Mouse (Mus musculus): ENCODE data around the gene Crmp1. TPM values are rescaled to one million over a fixed set of nuclear protein-coding genes. Genes with fewer than 3 reads are reported as not detected.

Gene Crmp1
- polyA plus RNA-seq, 1 experiment from 2014 or later: 404 TPM

DNA sequence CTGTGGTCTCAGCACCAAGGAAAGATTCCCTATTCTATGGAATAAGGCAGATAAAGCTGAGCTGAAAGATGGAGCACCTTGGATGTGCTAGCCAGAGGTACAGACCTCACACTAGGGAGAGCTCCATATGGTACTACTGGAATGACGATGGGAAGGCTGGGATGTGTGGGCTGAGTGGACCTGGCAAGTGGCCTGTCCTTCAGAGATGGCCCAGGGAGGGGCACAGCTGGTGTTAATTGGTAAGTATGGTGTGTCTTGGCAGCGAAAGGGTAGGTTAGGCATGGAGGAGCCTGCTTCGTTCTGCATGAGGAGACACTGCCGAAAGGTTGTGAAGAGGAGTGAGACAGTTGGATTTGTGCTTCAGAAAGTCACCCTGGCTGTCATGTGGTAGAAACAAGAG is 12.8 kb downstream of the Crmp1 start:
- Histone ChIP-seq H3K4me1 (peaks cover 52% of the 10 kb centered on the region), H3K4me2 (replicated peaks) (no peak overlapping the region), H3K4me3 (no peak overlapping the region), H3K27ac (replicated peaks) (no peak overlapping the region), H3K36me3 (peaks cover 6% of the 10 kb centered on the region; the same call in 1 of the 2 replicates), H3K27me3 (no peaks in the 10 kb centered on the region), H3K9me3 (0 out of 2 replicates have a peak, but pooled peaks cover 3% of the 10 kb centered on the region), H3K9ac (replicated peaks) (no peak overlapping the region)
- WGBS: 88% methylated on average over 4 of the region's 4 CpGs
- ATAC-seq (ENCODE audit: low FRiP score, low read depth): no peak

DNA sequence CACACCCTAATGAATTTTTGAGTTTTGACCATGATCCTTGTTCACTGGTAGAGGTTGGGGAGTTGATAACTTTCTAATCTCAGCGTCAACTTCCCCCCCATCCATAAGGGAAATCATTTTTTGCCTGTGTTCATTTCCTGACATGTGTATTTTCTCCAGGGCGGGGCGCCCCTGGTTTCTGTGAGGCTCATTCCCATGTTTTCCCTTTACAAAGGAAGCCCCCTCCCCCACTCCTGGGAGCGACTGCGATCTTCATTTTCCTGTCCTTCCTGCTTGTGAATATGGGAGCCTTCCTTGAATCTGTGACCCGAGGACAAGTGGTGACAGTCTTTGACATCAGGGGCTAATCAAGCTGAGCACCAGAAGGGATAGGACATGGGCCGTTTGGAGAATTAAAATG is 15.1 kb downstream of the Crmp1 start:
- Histone ChIP-seq H3K27ac (replicated peaks) (no peak overlapping the region), H3K4me3 (no peak overlapping the region), H3K27me3 (no peaks in the 10 kb centered on the region), H3K9me3 (0 out of 2 replicates have a peak, but pooled peaks cover 3% of the 10 kb centered on the region), H3K4me1 (peaks cover 47% of the 10 kb centered on the region), H3K9ac (replicated peaks) (no peak overlapping the region), H3K36me3 (peaks cover 6% of the 10 kb centered on the region; the same call in 1 of the 2 replicates), H3K4me2 (replicated peaks) (no peak overlapping the region)
- ATAC-seq (ENCODE audit: low FRiP score, low read depth): no peak
- 71% methylated on average over 7 of the region's 7 CpGs for WGBS

DNA sequence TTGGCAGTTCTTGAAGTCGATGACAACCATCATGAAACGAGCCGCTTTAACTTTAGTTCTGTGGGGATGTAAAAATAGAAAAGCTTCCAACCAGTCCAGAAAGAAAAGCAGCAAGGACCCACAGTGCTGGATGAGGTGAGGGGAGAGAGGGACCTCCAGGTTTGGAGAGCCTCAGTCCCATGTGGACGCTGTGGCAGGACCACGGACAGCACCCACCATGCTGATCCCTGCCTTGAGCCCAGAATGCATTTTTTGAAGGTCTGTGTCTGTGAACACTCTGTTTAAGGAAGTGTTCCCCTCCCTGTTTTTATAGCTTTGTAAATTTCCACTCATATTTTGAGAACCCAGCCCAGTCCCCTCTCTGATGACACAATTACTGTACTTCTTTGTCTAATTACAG is 15.5 kb downstream of the Crmp1 start:
- no peak for ATAC-seq (ENCODE audit: low FRiP score, low read depth)
- H3K4me2 ChIP-seq (replicated peaks): no peak overlapping the region
- peaks cover 51% of the 10 kb centered on the region for H3K4me1 ChIP-seq
- H3K36me3 ChIP-seq: peaks cover 6% of the 10 kb centered on the region; the same call in 1 of the 2 replicates
- H3K27ac ChIP-seq (replicated peaks): no peak overlapping the region
- H3K9ac ChIP-seq (replicated peaks): no peak overlapping the region
- H3K4me3 ChIP-seq: no peak overlapping the region
- H3K9me3 ChIP-seq: 0 out of 2 replicates have a peak, but pooled peaks cover 3% of the 10 kb centered on the region
- no peaks in the 10 kb centered on the region for H3K27me3 ChIP-seq
- 63% methylated on average over 5 of the region's 5 CpGs for WGBS

DNA sequence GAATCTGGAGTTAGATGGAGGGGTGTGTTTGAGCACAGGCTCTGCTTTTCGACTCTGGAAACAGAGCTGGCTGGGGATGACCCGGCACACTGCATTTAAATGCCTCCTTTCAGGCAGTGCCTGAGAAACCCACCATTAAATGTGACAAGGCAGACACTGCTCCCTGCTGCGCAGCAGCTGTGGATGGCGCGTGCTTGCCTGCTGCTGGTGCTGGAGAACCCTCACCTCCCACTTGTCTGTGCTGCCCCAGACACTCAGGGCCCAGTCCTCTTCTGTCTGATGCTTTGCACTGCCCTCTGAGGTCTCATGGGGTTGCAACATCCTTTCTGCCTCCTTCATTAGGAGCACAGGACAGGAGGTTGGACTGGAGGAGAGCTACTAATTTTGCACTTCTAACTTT is 20.0 kb downstream of the Crmp1 start:
- peaks cover 37% of the 10 kb centered on the region for H3K4me1 ChIP-seq
- H3K9me3 ChIP-seq: no peaks in the 10 kb centered on the region
- H3K4me2 ChIP-seq (replicated peaks): no peak overlapping the region
- H3K9ac ChIP-seq (replicated peaks): no peak overlapping the region
- ATAC-seq (ENCODE audit: low FRiP score, low read depth): peak; percentile 36
- H3K27me3 ChIP-seq: no peaks in the 10 kb centered on the region
- 68% methylated on average over 5 of the region's 5 CpGs for WGBS
- H3K27ac ChIP-seq (replicated peaks): no peak overlapping the region; the same call in 1 of the 2 replicates
- peaks cover 17% of the 10 kb centered on the region for H3K36me3 ChIP-seq
- no peak overlapping the region for H3K4me3 ChIP-seq

DNA sequence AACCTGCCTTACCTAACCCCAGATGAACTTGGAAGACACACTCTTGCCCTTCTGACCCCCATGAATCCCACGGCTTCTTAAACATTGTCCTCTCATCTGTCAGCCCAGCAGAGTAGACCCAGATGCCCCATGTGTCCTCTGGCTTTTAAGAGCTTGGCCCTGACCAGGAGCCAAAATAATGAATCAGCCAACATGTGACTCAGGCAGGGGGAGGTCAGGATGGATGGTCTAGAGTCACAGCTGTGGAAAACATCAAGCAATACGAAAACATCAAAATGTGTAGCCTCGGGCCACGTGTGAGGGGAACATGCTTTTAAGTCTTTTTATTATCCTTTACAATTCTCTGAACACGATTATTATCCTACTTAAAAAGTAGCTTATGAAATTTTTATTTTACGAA is 22.1 kb downstream of the Crmp1 start:
- Histone ChIP-seq H3K9me3 (no peaks in the 10 kb centered on the region), H3K9ac (replicated peaks) (no peak overlapping the region), H3K36me3 (peaks cover 36% of the 10 kb centered on the region), H3K27me3 (no peaks in the 10 kb centered on the region), H3K27ac (replicated peaks) (no peak overlapping the region), H3K4me1 (peaks cover 21% of the 10 kb centered on the region), H3K4me2 (replicated peaks) (no peak overlapping the region), H3K4me3 (no peak overlapping the region)
- no peak for ATAC-seq (ENCODE audit: low FRiP score, low read depth)
- WGBS: 82% methylated on average over 6 of the region's 6 CpGs

DNA sequence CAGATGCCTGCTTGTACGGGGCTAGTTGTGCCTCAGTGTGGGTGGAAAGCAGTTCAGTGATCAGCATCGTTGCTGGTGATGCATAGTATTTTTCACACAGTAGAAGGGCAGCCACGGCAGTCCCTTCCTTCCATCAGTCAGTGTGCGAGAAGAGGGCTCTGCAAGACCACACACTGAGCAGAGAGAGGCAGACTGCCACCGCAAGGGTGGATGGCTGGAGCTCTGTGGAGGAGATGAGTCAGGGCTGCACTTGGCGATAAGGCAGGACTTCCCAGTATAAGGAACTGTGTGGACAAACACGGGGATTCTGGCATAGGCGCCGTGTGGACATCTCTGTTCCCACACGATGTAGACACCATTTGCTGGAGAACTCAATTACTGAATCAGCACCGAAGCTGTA is 39.3 kb downstream of the Crmp1 start:
- no peak for ATAC-seq (ENCODE audit: low FRiP score, low read depth)
- Histone ChIP-seq H3K27me3 (no peaks in the 10 kb centered on the region), H3K9me3 (no peaks in the 10 kb centered on the region), H3K4me1 (no peaks in the 10 kb centered on the region), H3K27ac (replicated peaks) (no peak overlapping the region), H3K36me3 (peaks cover 94% of the 10 kb centered on the region), H3K9ac (replicated peaks) (no peak overlapping the region), H3K4me3 (no peak overlapping the region), H3K4me2 (replicated peaks) (no peak overlapping the region)
- WGBS: 92% methylated on average over 11 of the region's 11 CpGs

DNA sequence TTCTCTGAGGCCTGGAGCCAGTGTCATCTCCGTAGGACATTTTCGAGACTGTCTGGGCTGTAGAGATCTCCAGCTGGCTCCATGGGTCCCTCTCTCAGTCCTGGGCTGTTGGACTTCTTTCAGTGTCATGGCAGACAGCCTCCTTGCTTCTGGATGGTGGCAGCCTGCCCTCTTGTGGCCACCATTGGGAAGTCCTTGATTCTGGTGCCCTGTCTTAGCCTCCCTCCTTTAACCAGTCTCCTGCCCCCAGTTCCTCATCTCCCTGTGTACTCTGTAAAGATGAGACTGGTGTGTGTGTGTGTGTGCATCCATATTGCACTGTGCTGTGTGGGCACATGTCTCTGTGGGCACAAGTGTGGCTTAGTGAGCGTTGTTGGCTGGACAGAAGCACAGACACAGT is 46.6 kb downstream of the Crmp1 start:
- Histone ChIP-seq H3K4me1 (no peaks in the 10 kb centered on the region), H3K27ac (replicated peaks) (no peak overlapping the region), H3K9me3 (no peaks in the 10 kb centered on the region), H3K4me3 (no peak overlapping the region), H3K27me3 (no peaks in the 10 kb centered on the region), H3K9ac (replicated peaks) (no peak overlapping the region), H3K36me3 (peaks cover 86% of the 10 kb centered on the region), H3K4me2 (replicated peaks) (no peak overlapping the region)
- WGBS: 80% methylated on average over 3 of the region's 3 CpGs
- peak; percentile 28; the same call in 1 of the 2 replicates for ATAC-seq (ENCODE audit: low FRiP score, low read depth)

DNA sequence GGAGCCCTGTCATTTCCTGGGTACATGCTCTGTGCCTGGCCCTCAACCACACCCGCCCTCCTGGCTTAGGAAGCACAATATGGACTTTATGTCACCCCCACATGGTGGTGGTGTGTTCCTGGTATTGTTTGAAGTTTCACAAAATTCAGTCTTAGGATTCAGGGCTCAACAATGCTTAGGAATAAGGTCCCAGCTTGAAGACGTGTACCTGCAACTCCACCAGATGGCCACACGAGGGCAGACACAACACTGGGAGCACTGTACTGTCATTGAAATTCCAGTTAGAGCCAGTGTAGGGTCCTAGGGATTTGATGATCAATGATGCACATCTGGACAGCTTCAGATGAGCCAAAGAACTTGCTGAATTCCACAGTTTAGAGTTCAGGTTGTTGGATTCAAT is 47.5 kb downstream of the Crmp1 start:
- peak; percentile 39; the same call in 1 of the 2 replicates for ATAC-seq (ENCODE audit: low FRiP score, low read depth)
- H3K36me3 ChIP-seq: peaks cover 77% of the 10 kb centered on the region

DNA sequence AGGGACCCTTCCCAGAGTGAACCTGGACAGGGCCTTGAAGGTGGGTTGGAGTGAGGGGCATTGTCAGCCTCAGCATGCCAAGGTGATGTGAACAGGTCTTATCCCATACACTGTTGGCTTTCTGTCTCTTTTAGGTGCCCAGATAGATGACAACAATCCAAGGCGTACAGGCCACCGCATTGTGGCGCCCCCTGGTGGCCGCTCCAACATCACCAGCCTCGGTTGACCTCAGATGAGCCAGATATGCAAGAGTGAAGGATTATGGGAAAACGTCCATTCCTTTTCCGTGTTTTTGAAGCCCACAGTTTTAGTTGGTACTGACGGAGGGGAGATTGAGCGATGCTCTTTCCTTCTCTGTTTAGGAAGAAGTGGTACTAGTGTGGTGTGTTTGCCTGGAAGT is 49.2 kb downstream of the Crmp1 start:
- H3K27ac ChIP-seq (replicated peaks): no peak overlapping the region
- ATAC-seq (ENCODE audit: low FRiP score, low read depth): no peak

More for the DNA sequence above, 47.5 kb downstream of the Crmp1 start:
- Histone ChIP-seq H3K4me1 (no peaks in the 10 kb centered on the region), H3K4me3 (no peak overlapping the region), H3K27me3 (no peaks in the 10 kb centered on the region), H3K4me2 (replicated peaks) (no peak overlapping the region), H3K9me3 (no peaks in the 10 kb centered on the region), H3K27ac (replicated peaks) (no peak overlapping the region), H3K9ac (replicated peaks) (no peak overlapping the region)
- 24% methylated on average over 3 of the region's 3 CpGs for WGBS

DNA sequence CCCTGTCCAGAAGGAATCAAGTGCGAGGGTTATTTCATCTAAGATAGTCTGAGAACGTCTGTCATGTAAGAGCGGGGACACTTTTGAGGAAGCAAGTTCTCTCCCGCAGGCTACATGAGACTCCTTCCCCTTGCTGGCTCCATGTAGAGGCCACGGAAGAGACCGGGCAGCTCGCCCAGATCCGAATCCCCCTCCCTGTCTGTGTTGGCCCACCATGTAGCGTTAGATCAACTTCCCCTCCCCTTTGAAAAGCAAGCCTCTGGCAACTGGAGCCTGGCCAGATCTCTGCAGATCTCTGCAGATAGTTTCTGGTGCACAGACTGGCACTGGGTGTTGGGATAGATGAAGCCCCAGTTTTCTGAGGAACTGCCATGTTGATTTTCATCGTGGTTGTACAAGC is 55.0 kb downstream of the Crmp1 start:
- 80% methylated on average over 10 of the region's 10 CpGs for WGBS
- ATAC-seq (ENCODE audit: low FRiP score, low read depth): no peak
- H3K27me3 ChIP-seq: no peaks in the 10 kb centered on the region
- no peak overlapping the region for H3K4me2 ChIP-seq (replicated peaks)
- H3K4me3 ChIP-seq: no peak overlapping the region
- H3K27ac ChIP-seq (replicated peaks): no peak overlapping the region
- peaks cover 21% of the 10 kb centered on the region for H3K36me3 ChIP-seq
- H3K9me3 ChIP-seq: no peaks in the 10 kb centered on the region
- no peaks in the 10 kb centered on the region for H3K4me1 ChIP-seq
- H3K9ac ChIP-seq (replicated peaks): no peak overlapping the region

More for the DNA sequence above, 49.2 kb downstream of the Crmp1 start:
- H3K4me3 ChIP-seq: no peak overlapping the region
- H3K9ac ChIP-seq (replicated peaks): no peak overlapping the region
- WGBS: 72% methylated on average over 9 of the region's 9 CpGs
- no peaks in the 10 kb centered on the region for H3K4me1 ChIP-seq
- H3K9me3 ChIP-seq: no peaks in the 10 kb centered on the region
- no peak overlapping the region for H3K4me2 ChIP-seq (replicated peaks)
- peaks cover 63% of the 10 kb centered on the region for H3K36me3 ChIP-seq
- H3K27me3 ChIP-seq: no peaks in the 10 kb centered on the region

DNA sequence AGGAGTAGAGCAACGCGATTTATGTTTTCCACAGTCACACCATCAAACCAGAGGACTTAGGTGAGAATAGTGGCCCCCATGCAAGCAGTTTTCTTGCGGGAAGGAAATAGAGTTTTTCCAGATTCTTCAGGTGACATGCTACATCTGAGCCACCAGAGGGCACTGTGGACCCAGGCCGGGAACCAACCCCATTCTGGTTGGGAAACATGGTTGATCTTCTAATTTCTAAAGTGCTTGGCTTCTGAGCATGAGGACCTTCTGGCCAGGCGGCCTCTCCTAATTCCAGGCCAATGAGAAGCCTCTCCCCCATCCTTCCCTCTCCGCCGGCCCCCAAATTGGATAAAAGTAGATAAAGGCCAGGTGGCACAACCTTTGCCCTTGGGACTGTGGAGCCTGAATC is 56.6 kb downstream of the Crmp1 start:
- Histone ChIP-seq H3K9ac (replicated peaks) (no peak overlapping the region), H3K9me3 (no peaks in the 10 kb centered on the region), H3K27ac (replicated peaks) (no peak overlapping the region), H3K4me1 (no peaks in the 10 kb centered on the region), H3K36me3 (0 out of 2 replicates have a peak, but pooled peaks cover 15% of the 10 kb centered on the region), H3K4me3 (no peak overlapping the region), H3K27me3 (no peaks in the 10 kb centered on the region), H3K4me2 (replicated peaks) (no peak overlapping the region)
- no peak for ATAC-seq (ENCODE audit: low FRiP score, low read depth)
- 21% methylated on average over 7 of the region's 7 CpGs for WGBS

DNA sequence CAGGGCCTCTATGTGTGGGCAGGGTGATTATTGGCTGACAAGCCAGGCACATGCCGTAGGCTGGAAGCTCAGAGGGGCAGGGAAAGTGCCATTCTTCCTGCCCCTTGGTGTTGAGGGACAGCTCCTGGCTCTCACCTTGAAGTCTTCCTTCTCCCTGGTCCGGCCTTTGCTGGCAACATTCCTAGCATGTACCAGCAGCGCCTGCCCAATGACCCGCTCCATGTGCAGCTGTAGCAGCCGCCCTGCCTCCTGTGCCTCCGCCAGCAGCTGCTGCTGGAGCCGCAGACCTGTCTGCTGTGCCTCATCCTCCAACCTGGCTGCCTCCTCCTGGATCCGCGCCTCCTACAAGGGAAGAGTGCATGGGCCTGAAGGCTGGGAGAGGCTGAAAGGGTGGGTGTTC is 68.3 kb downstream of the Crmp1 start:
- ATAC-seq (ENCODE audit: low FRiP score, low read depth): no peak
- no peak overlapping the region for H3K4me3 ChIP-seq
- H3K27me3 ChIP-seq: no peaks in the 10 kb centered on the region
- no peak overlapping the region for H3K4me2 ChIP-seq (replicated peaks)
- no peak overlapping the region for H3K9ac ChIP-seq (replicated peaks)
- peaks cover 29% of the 10 kb centered on the region for H3K36me3 ChIP-seq
- no peak overlapping the region for H3K27ac ChIP-seq (replicated peaks)
- no peaks in the 10 kb centered on the region for H3K9me3 ChIP-seq
- no peaks in the 10 kb centered on the region for H3K4me1 ChIP-seq
- 89% methylated on average over 9 of the region's 9 CpGs for WGBS
